Mouse (Mus musculus) liver, postnatal 0 days (tissue): ENCODE results near the gene Nedd9.

Experiments
- CTCF ChIP-seq: sonication (generic); IDR thresholded peaks from 2 replicates; pipeline ENCODE4 v1.5.1; 2016; ENCODE audit warnings: antibody characterized with exemption, low read depth
- EP300 ChIP-seq: IDR thresholded peaks from 2 replicates; pipeline ENCODE4 v1.6.1; 2016; ENCODE audit warnings: antibody characterized with exemption, low read depth, mild to moderate bottlenecking

DNA sequence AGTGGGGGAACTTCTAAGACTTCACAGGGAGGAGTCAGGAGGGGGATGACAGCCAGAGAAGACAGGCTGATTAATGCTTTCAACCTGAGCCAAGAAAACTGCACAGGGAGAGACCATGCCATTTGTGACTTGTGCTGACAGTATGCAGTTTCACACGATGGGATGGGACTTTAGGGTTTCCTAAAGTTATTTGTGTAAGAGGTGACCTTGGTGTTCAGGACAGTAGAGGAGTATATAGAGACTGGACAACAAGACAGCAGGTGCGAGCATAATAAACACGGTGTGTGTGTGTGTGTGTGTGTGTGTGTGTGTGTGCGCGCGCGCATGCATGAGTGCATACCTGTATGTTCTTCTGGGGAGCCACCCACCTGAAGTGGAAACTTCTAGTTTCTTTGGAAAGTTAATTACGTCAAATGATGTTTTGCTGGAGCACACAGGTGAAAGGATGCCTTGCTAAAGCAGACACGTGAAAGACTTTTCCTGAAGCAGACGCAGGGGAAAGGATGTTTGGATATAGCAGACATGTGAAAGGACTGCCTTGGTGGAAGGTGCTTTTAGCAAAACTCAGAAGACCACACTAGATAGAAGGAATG lies 29.3 kb downstream of the Nedd9 start:
- no peak for TF ChIP-seq CTCF
- TF ChIP-seq EP300, result no peak
